Mouse (Mus musculus) T-cell, adult 66 days (primary cell): ENCODE measurements around the gene Erich2. TPM values are rescaled to one million over a fixed set of nuclear protein-coding genes. Genes with fewer than 3 reads are reported as not detected.

ENCODE experiments used
- total RNA-seq, 2 experiments: library from RNA; stranded (reverse); gene quantifications; 3 replicates in 1 of 2; 4 replicates in 1 of 2; pipeline ENCODE4 v1.2.4; 2023

Erich2 gene
- total RNA-seq, result not detected

DNA sequence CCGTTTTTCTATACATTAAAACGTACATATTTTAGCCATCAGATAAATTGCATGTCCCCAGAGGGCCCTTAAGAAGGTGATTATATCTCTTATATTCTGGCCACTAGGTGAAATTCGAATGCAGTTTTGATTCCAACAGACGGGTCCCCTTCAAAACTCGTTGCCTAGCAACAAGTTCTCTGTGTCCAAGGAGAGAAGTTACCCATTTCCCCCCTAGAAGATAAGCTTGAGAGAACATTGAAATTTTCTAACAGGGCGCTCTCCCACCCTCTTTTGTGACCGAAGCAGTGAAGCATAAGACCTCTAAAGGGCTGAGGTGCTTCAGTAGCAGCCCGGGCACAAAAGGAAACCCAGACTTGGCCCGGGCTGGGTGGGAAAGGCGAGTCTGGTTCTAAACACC is at the start of gene Erich2:
Gene Erich2, plus strand, starts transcription at position 324 of the 400 bp plus-strand sequence.

DNA sequence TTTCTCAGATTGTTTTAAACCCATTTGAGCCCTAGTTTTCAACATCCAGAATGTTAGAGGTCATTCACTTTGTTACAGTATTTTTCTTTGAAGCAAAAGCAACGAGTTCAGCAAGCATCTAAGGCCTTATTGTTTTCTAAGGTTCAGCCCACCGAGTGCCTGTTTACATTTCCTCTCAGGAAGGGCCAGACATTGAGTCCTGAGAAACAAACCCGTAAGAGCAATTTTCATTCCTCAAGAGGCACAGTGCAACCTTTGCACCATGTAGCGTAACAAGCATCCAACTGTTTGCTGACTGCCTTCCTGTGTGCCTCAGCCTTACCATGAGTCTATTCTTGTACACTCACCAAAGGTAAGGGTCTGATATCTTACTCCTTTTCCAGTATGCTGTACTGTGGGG is 44.2 kb downstream of the Erich2 start, which contains the start of gene Gad1:
Gene Gad1, plus strand, starts transcription at position 301 of the 400 bp plus-strand sequence.

Other genes with a start within 250 kb of the Erich2 start
- gene Sp5, start 33.9 kb upstream of the Erich2 start, total RNA-seq, result not detected
- gene Gad1, start 44.3 kb downstream of the Erich2 start, total RNA-seq, result 1 to 10 TPM in 1 of 2 experiments, under 1 TPM in 1; 0.71 to 1.3 TPM
- gene Gorasp2, start 152.8 kb downstream of the Erich2 start, total RNA-seq, result 10 to 100 TPM; 63.1 to 67.9 TPM
- gene Gm26558, start 153.3 kb downstream of the Erich2 start, total RNA-seq, result not detected